Mouse (Mus musculus) bone marrow macrophage, adult 2 months (primary cell): ENCODE measurements around the gene Ralgps1.

ENCODE experiments used
- CTCF ChIP-seq: IDR thresholded peaks from 2 replicates; pipeline ENCODE4 v1.5.1; 2012; ENCODE audit warnings: low read depth, mild to moderate bottlenecking, low read length, moderate library complexity
- POLR2A ChIP-seq: IDR thresholded peaks from 2 replicates; pipeline ENCODE4 v1.6.1; 2012; ENCODE audit warnings: mild to moderate bottlenecking, low read depth, low read length, borderline replicate concordance

DNA sequence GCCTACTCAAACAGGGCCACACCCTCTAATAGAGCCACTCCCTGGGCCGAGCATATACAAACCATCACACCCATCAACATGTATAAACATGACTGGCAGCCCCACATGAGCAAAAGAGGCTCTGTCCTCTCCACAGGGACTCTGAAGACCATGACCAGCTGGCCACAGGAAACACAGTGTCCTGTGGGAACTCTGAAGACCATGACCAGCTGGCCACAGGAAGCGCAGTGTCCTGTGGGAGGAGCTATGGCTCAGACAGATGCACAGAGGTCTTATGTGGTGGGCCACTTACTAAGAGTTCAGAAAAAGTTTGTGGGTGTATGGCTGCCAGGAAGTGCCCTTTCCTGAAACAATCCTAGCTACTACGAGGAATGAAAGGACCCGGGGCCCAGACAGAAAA lies 72.4 kb downstream of the Ralgps1 start:
- TF ChIP-seq POLR2A (no peak), CTCF (no peak)
